Mouse (Mus musculus): ENCODE measurements at regions not wholly inside any gene's neighbourhood (a gene's known extent, or its start where the extent isn't known, plus 50 kb on each side); places are given as distances from the start of the nearest gene placed in this dataset.

DNA sequence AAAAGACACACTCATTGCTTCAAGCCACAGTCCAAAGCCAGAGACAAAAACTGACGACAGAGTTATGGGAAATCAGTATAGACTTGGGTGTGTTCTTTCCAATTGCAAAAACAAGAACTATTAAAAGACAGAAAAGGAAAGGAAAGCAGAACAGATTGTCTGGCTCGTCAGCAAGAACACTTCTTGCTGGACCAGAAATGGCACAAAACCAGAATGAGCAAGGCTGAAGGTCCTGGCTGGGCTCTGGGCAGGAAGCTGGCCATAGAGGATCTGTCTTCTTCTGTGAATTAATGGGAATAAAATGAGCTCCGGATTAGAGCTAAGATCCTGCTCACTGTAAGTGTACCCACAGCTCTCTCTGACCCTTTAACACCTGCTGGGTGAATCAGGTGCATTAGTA is 199.9 kb upstream of the Prkcq start:
- TF ChIP-seq CTCF (IDR thresholded peaks at IDR 0.05) (no peak), EP300 (IDR thresholded peaks at IDR 0.05) (no peak)
